Mouse (Mus musculus) CD4-positive, CD25-positive, alpha-beta regulatory T cell, adult 4 months (primary cell): Measurements from ENCODE around the gene Fbxo17. TPM values are rescaled to one million over a fixed set of nuclear protein-coding genes. Genes with fewer than 3 reads are reported as not detected.

Source experiments
- ATAC-seq: one replicate; pipeline ENCODE4 v1.8.0; 2017
- polyA plus RNA-seq, 2 experiments: library from polyadenylated mRNA; unstranded; fragments of 100-300 nt; shearing (Covaris generic); gene quantifications; one replicate each; pipeline ENCODE4 v1.2.1; 2017

Fbxo17 gene
- polyA plus RNA-seq, 2 experiments from 2014 or later = 9.8 to 15.6 TPM

DNA sequence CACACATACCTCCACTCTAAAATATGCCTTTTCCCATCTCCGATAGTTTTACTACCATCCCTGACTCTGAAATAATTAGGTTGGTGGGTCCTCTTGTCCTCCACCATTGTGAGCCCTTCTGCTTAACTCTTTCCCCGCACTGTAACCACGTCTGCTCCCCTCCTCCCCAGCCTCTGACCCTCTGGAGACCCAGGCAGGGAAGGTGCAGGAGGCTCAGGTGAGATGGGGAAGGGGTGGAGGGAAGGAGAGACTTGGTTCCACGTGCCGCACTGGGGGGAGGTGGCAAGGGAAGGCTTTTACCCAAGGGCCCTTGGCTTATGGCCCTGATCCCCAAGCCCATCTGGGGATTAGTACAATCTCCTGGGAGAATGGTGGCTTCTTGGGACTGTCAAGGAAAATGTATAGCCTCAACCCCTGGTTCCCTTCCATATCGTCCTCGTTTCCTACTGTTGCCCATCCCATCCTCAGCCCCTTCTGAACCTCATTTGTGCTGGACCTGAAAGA is 50.9 kb downstream of the Fbxo17 start, which contains the start of gene Nfkbib:
Gene Nfkbib (minus strand): TSS at position 51 of the 504 bp plus-strand sequence.
- no peak for ATAC-seq

GRCm38 (mm10) chr7:28769414-28769958 is 52.9 kb downstream of the Fbxo17 start:
- no peak for ATAC-seq

DNA sequence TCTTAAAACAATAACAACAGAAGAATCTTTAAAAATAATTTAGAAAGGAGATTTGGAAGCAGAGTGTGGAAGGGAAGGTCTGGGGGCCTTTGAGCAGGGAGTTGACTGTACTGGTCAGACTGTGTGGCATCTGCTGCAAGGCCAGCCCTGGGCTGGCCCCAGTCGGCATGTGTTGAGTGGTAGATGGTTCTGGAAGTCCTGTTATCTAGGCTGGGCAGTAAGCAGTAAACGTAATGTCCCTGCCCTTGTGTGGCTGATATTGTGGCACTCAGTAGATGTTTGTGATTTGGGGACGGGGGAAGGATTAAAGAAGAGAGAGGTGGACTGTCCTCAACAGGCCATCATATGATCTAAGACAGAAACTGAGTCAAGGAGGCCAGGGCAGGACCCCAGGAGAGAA is 53.7 kb downstream of the Fbxo17 start:
- no peak for ATAC-seq

- no peak for ATAC-seq
Measured at GRCm38 (mm10) chr7:28771867-28772266, 55.3 kb downstream of the Fbxo17 start.

- no peak for ATAC-seq
Measured at GRCm38 (mm10) chr7:28773163-28773562, 56.6 kb downstream of the Fbxo17 start.

DNA sequence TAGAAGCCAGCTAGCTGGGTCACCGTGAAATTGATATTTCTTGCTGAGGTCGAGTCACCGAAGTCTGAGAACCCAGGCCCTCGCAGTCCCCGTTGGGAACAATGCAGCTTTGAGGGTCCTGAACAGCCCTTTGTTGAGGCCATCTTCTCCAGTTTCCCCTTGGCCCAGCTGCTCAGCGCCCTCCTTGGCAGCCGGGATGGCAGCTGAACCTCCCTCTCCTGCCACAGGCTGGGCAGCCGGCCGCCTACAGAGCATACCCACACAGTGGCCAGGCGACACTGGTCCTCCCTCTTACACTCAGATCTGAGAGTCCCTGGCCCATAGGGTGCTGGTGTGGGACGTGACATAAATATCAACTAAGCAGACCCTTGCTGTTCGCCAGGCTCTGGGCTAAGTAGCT is 57.6 kb downstream of the Fbxo17 start:
- no peak for ATAC-seq

DNA sequence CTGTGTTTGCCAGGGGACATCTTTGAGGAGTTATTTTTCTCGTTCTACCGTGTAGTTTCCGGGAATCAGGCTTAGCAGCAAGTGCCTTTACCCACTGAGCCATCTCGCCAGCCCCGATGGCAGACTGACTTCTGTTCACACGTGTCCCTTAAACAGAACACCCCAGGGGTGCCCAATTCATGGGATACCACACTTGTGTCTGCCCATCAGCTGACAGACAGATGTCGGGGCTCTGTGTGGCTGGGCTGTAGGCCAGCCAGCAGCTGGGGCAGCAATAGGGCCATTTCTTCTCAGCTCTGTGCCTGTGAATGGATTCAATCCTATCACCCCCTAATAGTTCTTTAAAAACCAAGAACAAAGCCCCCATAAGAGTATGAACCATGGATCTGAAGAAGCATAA is 58.5 kb downstream of the Fbxo17 start:
- ATAC-seq = no peak

DNA sequence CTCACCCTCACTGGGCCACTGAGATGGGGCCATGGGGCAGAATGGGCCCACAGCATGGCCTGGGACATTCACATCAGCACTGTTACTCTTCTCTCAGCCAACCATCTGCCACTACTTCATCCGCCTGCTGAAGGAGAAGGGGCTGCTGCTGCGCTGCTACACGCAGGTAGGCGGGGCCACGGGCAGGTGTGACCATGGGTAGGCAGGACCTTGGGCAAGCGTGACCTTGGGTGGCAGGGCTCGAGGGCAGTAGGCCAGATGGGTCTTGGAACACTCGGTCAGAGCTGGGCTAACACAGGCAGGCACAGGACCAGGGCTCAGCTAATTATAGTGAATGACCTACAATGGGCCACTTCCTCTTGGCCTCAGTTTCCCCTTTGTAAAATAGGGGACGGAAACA is 62.2 kb downstream of the Fbxo17 start:
- ATAC-seq = no peak

DNA sequence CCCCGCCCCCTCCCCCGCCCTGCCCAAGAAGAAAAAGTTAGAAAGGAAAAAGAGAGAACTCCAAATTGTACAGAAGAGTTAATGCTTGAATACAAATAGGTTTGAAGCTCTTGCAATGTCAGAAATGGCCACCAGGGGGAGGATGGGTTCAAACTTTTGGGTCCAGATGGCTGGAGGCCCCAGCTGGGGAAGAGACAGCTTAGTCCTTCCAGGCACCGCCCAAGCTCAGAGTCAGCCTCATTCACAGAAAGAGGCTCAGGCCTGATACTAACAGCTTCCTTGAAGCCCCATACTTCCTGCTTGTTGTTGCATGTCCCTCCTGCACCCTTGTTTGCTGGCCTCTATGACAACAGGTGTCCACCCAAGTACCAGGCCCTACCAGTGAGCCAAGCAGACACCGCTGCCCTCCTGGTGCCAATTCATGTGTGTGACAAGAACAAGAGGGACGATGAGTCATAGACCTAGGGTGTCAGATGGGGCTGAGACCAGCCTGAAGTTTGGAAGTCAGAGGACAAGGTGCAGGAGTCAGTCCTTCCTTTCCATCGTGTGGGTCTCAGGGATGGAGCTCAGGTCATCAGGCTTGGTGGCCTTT is 63.6 kb downstream of the Fbxo17 start:
- ATAC-seq = peak; percentile 40

- peak; percentile 49 for ATAC-seq
Measured at GRCm38 (mm10) chr7:28780857-28781256, 64.3 kb downstream of the Fbxo17 start.

DNA sequence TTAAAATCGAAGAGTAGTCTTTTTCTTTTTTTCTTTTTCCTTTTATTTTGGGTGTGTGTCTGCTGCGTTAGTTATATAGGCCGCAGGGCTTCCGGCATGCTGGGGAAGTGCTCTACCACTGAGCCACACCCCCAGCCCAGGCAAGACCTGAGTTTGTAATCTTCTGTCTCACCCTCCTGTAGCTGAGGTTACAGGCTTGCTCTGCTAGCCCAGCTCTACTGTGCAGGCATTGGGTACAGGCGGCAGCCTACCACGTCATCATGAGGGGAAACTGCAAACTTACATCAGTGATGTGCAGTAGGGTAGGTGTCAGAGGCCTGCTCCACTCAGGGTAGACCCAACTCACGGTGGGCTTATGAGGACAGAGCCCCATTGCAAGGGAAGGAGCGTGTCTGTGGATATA is 64.7 kb downstream of the Fbxo17 start:
- peak; percentile 90 for ATAC-seq

DNA sequence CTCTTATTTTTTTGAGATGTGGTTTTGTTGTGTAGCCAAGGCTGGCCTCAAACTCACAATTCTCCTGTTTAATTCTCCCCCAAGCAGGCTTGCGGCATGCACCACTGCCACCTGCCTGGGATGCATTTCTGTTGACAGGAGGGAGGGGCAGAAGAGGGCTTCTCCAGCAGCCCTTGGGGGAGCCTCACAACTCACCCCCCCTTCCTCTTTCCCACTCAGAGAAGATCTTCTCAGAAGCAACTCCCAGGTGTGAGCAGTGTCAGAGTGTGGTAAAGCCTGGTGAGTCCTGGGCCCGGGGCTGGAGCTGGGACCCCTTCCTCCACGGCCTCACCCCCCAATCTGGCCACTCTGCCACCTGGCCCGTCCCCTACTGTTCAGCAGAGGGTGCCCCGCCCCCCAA is 68.6 kb downstream of the Fbxo17 start:
- no peak for ATAC-seq

Other genes starting within 250 kb of the Fbxo17 start
- gene Ifnl2, start 206.3 kb upstream of the Fbxo17 start, polyA plus RNA-seq = not detected
- not detected for gene Ifnl3, start 194.0 kb upstream of the Fbxo17 start, polyA plus RNA-seq
- gene Sycn, start 175.9 kb upstream of the Fbxo17 start, polyA plus RNA-seq = not detected
- gene Nccrp1, start 169.6 kb upstream of the Fbxo17 start, polyA plus RNA-seq = not detected
- gene Samd4b, start 118.7 kb upstream of the Fbxo17 start, polyA plus RNA-seq = 1 to 10 TPM; 7.4 to 7.5 TPM
- 1 to 10 TPM; 1.9 to 2.1 TPM for gene Pak4, start 118.6 kb upstream of the Fbxo17 start, polyA plus RNA-seq
- gene Acp7, start 85.5 kb upstream of the Fbxo17 start, polyA plus RNA-seq = not detected
- 1 to 10 TPM; 1.6 to 2.2 TPM for gene Fbxo27, start 24.0 kb upstream of the Fbxo17 start, polyA plus RNA-seq
- 10 to 100 TPM; 66.3 to 68.5 TPM for gene Mrps12, start 25.0 kb downstream of the Fbxo17 start, polyA plus RNA-seq
- 10 to 100 TPM in 1 of 2 experiments, 1 to 10 TPM in 1; 8.5 to 11.7 TPM for gene Sars2, start 25.2 kb downstream of the Fbxo17 start, polyA plus RNA-seq
- gene Ccer2, start 39.4 kb downstream of the Fbxo17 start, polyA plus RNA-seq = not detected
- gene Sirt2, start 49.9 kb downstream of the Fbxo17 start, polyA plus RNA-seq = 100 to 1,000 TPM in 1 of 2 experiments, 10 to 100 TPM in 1; 96.8 to 128 TPM
- 10 to 100 TPM; 54.3 to 56.8 TPM for gene Nfkbib, start 50.7 kb downstream of the Fbxo17 start, polyA plus RNA-seq
- 100 to 1,000 TPM; 197 to 273 TPM for gene Rinl, start 72.2 kb downstream of the Fbxo17 start, polyA plus RNA-seq
- gene Hnrnpl, start 91.7 kb downstream of the Fbxo17 start, polyA plus RNA-seq = 100 to 1,000 TPM; 181 to 326 TPM
- 100 to 1,000 TPM; 198 to 237 TPM for gene Ech1, start 108.4 kb downstream of the Fbxo17 start, polyA plus RNA-seq
- gene Lgals4, start 117.0 kb downstream of the Fbxo17 start, polyA plus RNA-seq = 10 to 100 TPM; 28.0 to 57.1 TPM
- 1 to 10 TPM; 1.1 to 1.6 TPM for gene Lgals7, start 147.0 kb downstream of the Fbxo17 start, polyA plus RNA-seq
- gene Capn12, start 164.6 kb downstream of the Fbxo17 start, polyA plus RNA-seq = not detected
- gene Actn4, start 245.5 kb downstream of the Fbxo17 start, polyA plus RNA-seq = 100 to 1,000 TPM in 1 of 2 experiments, 10 to 100 TPM in 1; 82.6 to 106 TPM